In genomic region chr17:43076801-43077493, GRCm38 (mm10) we compare ENCODE assay signal across 8 mouse cellular contexts.
DNase-seq lines count a peak whose midpoint lies in the region; ATAC-seq and TF ChIP-seq lines count a peak whose summit lies in the region.

No protein-coding gene starts in this region.

- no peaks in the 10 kb centered on the region for H3K9me3 ChIP-seq in hindbrain, embryonic 15.5 days

- no peak overlapping the region for H3K9ac ChIP-seq in hindbrain, embryonic 15.5 days

- peak overlapping the region; percentile 38 for H3K4me2 ChIP-seq in hindbrain, embryonic 15.5 days

- intact Hi-C loops in gastrocnemius, adult 2 months (cut with DNase I): no loop called here

- H3K36me3 ChIP-seq in hindbrain, embryonic 15.5 days: no peaks in the 10 kb centered on the region

- H3K4me1 ChIP-seq in hindbrain, embryonic 15.5 days (replicated peaks): peaks cover 31% of the 10 kb centered on the region

- peak; percentile 2 for DNase-seq in adrenal gland, adult 8-10 months
- peak; percentile 76 for DNase-seq in embryo, embryonic 10 days (ENCODE audit: low spot score)
- peak; percentile 89 for DNase-seq in gastrocnemius, adult 2 months
- peak; percentile 69 to 85 for DNase-seq in left cerebral cortex, adult 18-20 months (ENCODE audit: low spot score in 2 of 2)
- peak; percentile 58 for DNase-seq in lung, postnatal 14 days
- DNase-seq in right cerebral cortex, postnatal 10 days (ENCODE audit: low spot score in 2 of 2): peak; percentile 83 to 88

- ATAC-seq in hindbrain, embryonic 15.5 days (ENCODE audit: low FRiP score, low read depth): peak; percentile 90
- ATAC-seq in activated CD4-positive, CD25-positive, alpha-beta regulatory T cell, adult 4 months: no peak

- WGBS in hindbrain, embryonic 15.5 days: 26% methylated on average over 18 of the region's 18 CpGs

- H3K27me3 ChIP-seq in hindbrain, embryonic 15.5 days: no peaks in the 10 kb centered on the region

- TF ChIP-seq CTCF in gastrocnemius, adult 2 months (IDR thresholded peaks at IDR 0.05): no peak

- H3K27ac ChIP-seq in gastrocnemius, adult 2 months: peak overlapping the region; percentile 79
- H3K27ac ChIP-seq in hindbrain, embryonic 15.5 days (replicated peaks): peak overlapping the region; percentile 33

- H3K4me3 ChIP-seq in gastrocnemius, adult 2 months: peak overlapping the region; percentile 67
- H3K4me3 ChIP-seq in hindbrain, embryonic 15.5 days: no peak overlapping the region

Comparison
In these comparisons a context has a peak if more than half of its experiments do, and no peak if none do; other contexts are left out.
1. DNase-seq: peak in every context shown above with its lines; median percentile 89 in gastrocnemius, adult 2 months; 86 in right cerebral cortex, postnatal 10 days; 77 in left cerebral cortex, adult 18-20 months; 76 in embryo, embryonic 10 days; 58 in lung, postnatal 14 days; 2 in adrenal gland, adult 8-10 months.